Mouse (Mus musculus): Measurements from ENCODE around the gene Rbm4b.

GRCm38 (mm10) chr19:4733052-4733451, 23.2 kb upstream of the Rbm4b start:
- TF ChIP-seq GATA1 (IDR thresholded peaks at IDR 0.05; ENCODE audit: borderline replicate concordance, low read length) (no peak), FLI1 (IDR thresholded peaks at IDR 0.05; ENCODE audit: low read length) (no peak)
